Mouse (Mus musculus) liver, embryonic 13.5 days (tissue): ENCODE results near the gene Slc39a3. TPM values are rescaled to one million over a fixed set of nuclear protein-coding genes. Genes with fewer than 3 reads are reported as not detected.

ENCODE experiments used
- ATAC-seq: fragments of 200-750 bp; cut with Nextera tagmentation; 2 replicates; pipeline ENCODE4 v1.8.0; 2017; ENCODE audit warnings: low read depth, mild to moderate bottlenecking, moderate number of reproducible peaks, moderate library complexity
- DNase-seq: peaks from one replicate; pipeline ENCODE4 v3.0.0; 2022
- H3K27ac ChIP-seq: fragments of 300-500 bp; sonication (generic); 2 replicates; pipeline ENCODE4 v1.5.1; 2015; ENCODE audit warnings: moderate library complexity, mild to moderate bottlenecking, inconsistent platforms
- H3K27me3 ChIP-seq: fragments of 300-500 bp; sonication (generic); 2 replicates; pipeline ENCODE4 v1.6.1; 2015; ENCODE audit warnings: mild to moderate bottlenecking, inconsistent platforms
- H3K36me3 ChIP-seq: fragments of 300-500 bp; sonication (generic); 2 replicates; pipeline ENCODE4 v1.6.1; 2015; ENCODE audit warnings: mild to moderate bottlenecking, inconsistent platforms
- H3K4me1 ChIP-seq: fragments of 300-500 bp; sonication (generic); replicated peaks from 2 replicates; pipeline ENCODE4 v1.6.1; 2015; ENCODE audit warnings: inconsistent platforms
- H3K4me2 ChIP-seq: fragments of 300-500 bp; sonication (generic); 2 replicates; pipeline ENCODE4 v1.6.1; 2015; ENCODE audit warnings: inconsistent platforms, mild to moderate bottlenecking, moderate library complexity
- H3K4me3 ChIP-seq: fragments of 300-500 bp; sonication (generic); replicated peaks from 2 replicates; pipeline ENCODE4 v1.5.1; 2015; ENCODE audit warnings: mild to moderate bottlenecking, inconsistent platforms
- H3K9ac ChIP-seq: fragments of 300-500 bp; sonication (generic); 2 replicates; pipeline ENCODE4 v1.6.1; 2015; ENCODE audit warnings: mild to moderate bottlenecking, inconsistent platforms
- H3K9me3 ChIP-seq: fragments of 300-500 bp; sonication (generic); replicated peaks from 2 replicates; pipeline ENCODE4 v1.6.1; 2016; ENCODE audit warnings: inconsistent platforms
- WGBS: fragments of 180-500 bp; shearing (Covaris S2); methylation state at CpG from one replicate; pipeline ENCODE4 v1.1.7; 2015; ENCODE audit not compliant: insufficient replicate concordance; 5-methylcytosine and 5-hydroxymethylcytosine counted together
- polyA plus RNA-seq: library from polyadenylated mRNA; unstranded; fragments of >200 nt; fragmentation: Nextera tagmentation; extraction: Ambion mirVana; gene quantifications from 2 replicates; pipeline ENCODE4 v1.2.1, GENCODE M21; 2015

The Slc39a3 gene
- 5.7 and 5.8 TPM in 2 replicates for polyA plus RNA-seq

GRCm38 (mm10) chr10:81036988-81037580, at the start of gene Slc39a3:
Gene Slc39a3, minus strand, starts transcription at chr10:81037426.
- peak within 1 kb of the TSS; percentile 77 for H3K27ac ChIP-seq
- H3K4me3 ChIP-seq, result peak within 1 kb of the TSS; percentile 80
- peak within 1 kb of the TSS; percentile 78 for H3K4me2 ChIP-seq
- no peaks in the 10 kb centered on the region for H3K9me3 ChIP-seq
- peaks cover 5% of the 10 kb centered on the region; the same call in 1 of the 2 replicates for H3K36me3 ChIP-seq
- ATAC-seq, result peak; percentile 97
- H3K4me1 ChIP-seq, result peaks cover 8% of the 10 kb centered on the region
- H3K9ac ChIP-seq, result peak within 1 kb of the TSS; percentile 82
- no peaks in the 10 kb centered on the region for H3K27me3 ChIP-seq
- 0% methylated on average over 35 of the region's 35 CpGs for WGBS
- peak; percentile 95 for DNase-seq

- ATAC-seq (no peak), DNase-seq (no peak)
- 42% methylated on average over 2 of the region's 2 CpGs for WGBS
Measured at GRCm38 (mm10) chr10:81087021-81087420, 49.8 kb upstream of the Slc39a3 start.

DNA sequence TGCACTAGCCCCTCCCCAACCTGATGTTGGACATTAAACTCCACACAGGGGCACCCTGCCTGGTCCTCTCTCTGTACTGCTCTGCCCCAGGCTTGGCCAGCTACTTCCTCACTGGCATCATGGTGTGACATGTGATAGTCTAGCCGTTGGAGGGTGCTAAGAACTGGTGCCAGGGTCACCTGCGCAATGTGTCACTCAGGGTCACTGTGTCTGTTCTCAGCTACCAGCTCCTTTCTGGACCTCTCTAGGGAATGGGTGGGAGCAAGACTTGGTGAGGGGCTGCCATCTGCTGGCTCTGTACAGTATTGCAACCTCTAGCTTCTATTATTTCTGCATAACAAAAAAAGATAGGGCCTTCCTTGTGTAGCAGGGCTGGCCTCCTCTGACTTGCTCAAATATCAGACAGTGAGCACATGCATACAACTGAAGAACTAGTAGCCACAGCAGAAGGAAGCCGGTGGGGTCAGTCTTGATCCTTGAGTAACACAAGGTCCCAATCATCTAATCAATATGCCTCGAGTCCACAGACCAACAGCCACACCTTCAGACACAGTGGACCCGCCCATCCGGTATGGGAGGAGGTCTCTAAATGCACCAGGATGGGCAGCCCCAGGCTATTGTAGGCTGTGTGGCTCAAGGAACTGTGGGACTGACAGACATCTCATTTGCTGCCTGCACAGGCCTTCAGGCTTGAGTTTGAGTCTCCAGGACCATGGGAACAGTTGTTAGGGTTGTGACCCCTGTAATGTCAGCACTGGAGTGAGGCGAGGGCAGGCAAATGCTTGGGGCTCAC, 45.1 kb upstream of the Slc39a3 start:
- WGBS, result 53% methylated on average over 7 of the region's 7 CpGs
- peak; percentile 45 for ATAC-seq
- H3K4me2 ChIP-seq, result no peak overlapping the region
- H3K4me3 ChIP-seq, result no peak overlapping the region
- peaks cover 8% of the 10 kb centered on the region for H3K4me1 ChIP-seq
- peaks cover 65% of the 10 kb centered on the region for H3K36me3 ChIP-seq
- H3K9me3 ChIP-seq, result no peaks in the 10 kb centered on the region; the same call in 1 of the 2 replicates
- H3K9ac ChIP-seq, result no peak overlapping the region
- H3K27ac ChIP-seq, result no peak overlapping the region
- DNase-seq, result peak; percentile 53
- H3K27me3 ChIP-seq, result no peaks in the 10 kb centered on the region

More at GRCm38 (mm10) chr10:81087021-81087420, 49.8 kb upstream of the Slc39a3 start:
- Histone ChIP-seq H3K27ac (no peak overlapping the region), H3K4me2 (no peak overlapping the region), H3K4me1 (peaks cover 28% of the 10 kb centered on the region), H3K9ac (no peak overlapping the region), H3K9me3 (no peaks in the 10 kb centered on the region; the same call in 1 of the 2 replicates), H3K4me3 (no peak overlapping the region), H3K36me3 (peaks cover 38% of the 10 kb centered on the region), H3K27me3 (no peaks in the 10 kb centered on the region)

GRCm38 (mm10) chr10:81080008-81080655, 42.9 kb upstream of the Slc39a3 start:
- Histone ChIP-seq H3K4me3 (no peak overlapping the region), H3K4me1 (peaks cover 8% of the 10 kb centered on the region), H3K4me2 (no peak overlapping the region), H3K36me3 (peaks cover 79% of the 10 kb centered on the region), H3K27me3 (no peaks in the 10 kb centered on the region), H3K27ac (no peak overlapping the region), H3K9ac (no peak overlapping the region), H3K9me3 (no peaks in the 10 kb centered on the region)
- WGBS, result 87% methylated on average over 31 of the region's 31 CpGs
- ATAC-seq (no peak), DNase-seq (no peak)

GRCm38 (mm10) chr10:81077916-81078315, 40.7 kb upstream of the Slc39a3 start:
- 87% methylated on average over 11 of the region's 11 CpGs for WGBS
- no peak for DNase-seq
- H3K9me3 ChIP-seq, result no peaks in the 10 kb centered on the region
- peaks cover 96% of the 10 kb centered on the region for H3K36me3 ChIP-seq
- H3K4me2 ChIP-seq, result no peak overlapping the region
- H3K9ac ChIP-seq, result no peak overlapping the region
- H3K27ac ChIP-seq, result no peak overlapping the region
- no peaks in the 10 kb centered on the region for H3K27me3 ChIP-seq
- H3K4me1 ChIP-seq, result peaks cover 6% of the 10 kb centered on the region
- no peak for ATAC-seq
- H3K4me3 ChIP-seq, result no peak overlapping the region

DNA sequence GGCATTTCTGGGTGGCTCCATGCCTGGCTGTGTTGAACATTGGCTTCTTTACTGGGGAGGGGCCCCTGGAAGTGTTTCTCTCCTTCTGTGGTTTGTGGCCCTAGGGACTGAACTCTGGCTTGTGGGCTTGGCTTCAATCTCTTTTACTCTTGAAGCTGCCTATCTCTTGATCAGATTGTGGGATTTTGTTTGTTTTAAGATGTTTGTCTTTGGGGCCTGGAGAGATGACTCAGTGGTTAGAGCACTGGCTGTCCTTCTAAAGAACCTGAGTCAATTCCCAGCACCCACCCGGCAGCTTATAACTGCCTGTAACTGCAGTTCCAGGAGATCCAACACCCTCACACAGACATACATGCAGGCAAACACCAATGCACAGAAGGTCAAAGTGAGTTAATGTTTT, 39.1 kb upstream of the Slc39a3 start:
- peaks cover 84% of the 10 kb centered on the region for H3K36me3 ChIP-seq
- 81% methylated on average over 1 of the region's 1 CpGs for WGBS
- ATAC-seq (no peak), DNase-seq (no peak)
- no peak overlapping the region for H3K9ac ChIP-seq
- H3K4me3 ChIP-seq, result no peak overlapping the region
- peaks cover 10% of the 10 kb centered on the region for H3K4me1 ChIP-seq
- no peak overlapping the region for H3K4me2 ChIP-seq
- no peak overlapping the region for H3K27ac ChIP-seq
- no peaks in the 10 kb centered on the region for H3K27me3 ChIP-seq
- no peaks in the 10 kb centered on the region for H3K9me3 ChIP-seq

- peaks cover 16% of the 10 kb centered on the region for H3K4me1 ChIP-seq
- H3K27me3 ChIP-seq, result no peaks in the 10 kb centered on the region
- no peak overlapping the region for H3K27ac ChIP-seq
- H3K36me3 ChIP-seq, result peaks cover 77% of the 10 kb centered on the region
- no peak overlapping the region for H3K4me2 ChIP-seq
- ATAC-seq (no peak), DNase-seq (no peak)
- 77% methylated on average over 8 of the region's 8 CpGs for WGBS
- no peak overlapping the region for H3K4me3 ChIP-seq
- H3K9me3 ChIP-seq, result no peaks in the 10 kb centered on the region
- no peak overlapping the region for H3K9ac ChIP-seq
Measured at GRCm38 (mm10) chr10:81075734-81076133, 38.5 kb upstream of the Slc39a3 start.

DNA sequence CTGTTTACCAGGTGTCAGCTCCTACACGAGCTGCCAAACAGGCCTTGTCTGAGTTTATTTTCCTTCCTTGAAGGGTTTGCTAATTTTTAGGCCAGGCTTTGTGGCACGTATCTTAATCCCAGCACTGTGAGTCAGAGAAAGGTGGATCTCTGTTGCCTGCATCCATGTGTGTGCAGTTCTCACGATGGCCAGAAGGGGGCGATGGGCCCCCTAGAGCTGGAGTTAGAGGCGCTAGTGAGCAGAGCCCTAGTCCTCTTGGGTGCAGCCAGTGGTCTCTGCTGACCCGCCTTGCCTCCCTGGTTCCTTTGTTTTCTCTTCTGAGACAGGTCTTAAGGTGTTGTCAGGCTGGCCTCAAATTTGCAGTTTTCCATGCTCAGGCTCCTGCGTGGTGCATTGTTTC, 36.2 kb upstream of the Slc39a3 start:
- Histone ChIP-seq H3K4me1 (peaks cover 33% of the 10 kb centered on the region), H3K4me2 (no peak overlapping the region), H3K27ac (no peak overlapping the region), H3K9ac (no peak overlapping the region), H3K27me3 (no peaks in the 10 kb centered on the region), H3K9me3 (no peaks in the 10 kb centered on the region), H3K4me3 (no peak overlapping the region), H3K36me3 (peaks cover 55% of the 10 kb centered on the region)
- no peak for ATAC-seq
- 56% methylated on average over 7 of the region's 7 CpGs for WGBS
- no peak for DNase-seq

DNA sequence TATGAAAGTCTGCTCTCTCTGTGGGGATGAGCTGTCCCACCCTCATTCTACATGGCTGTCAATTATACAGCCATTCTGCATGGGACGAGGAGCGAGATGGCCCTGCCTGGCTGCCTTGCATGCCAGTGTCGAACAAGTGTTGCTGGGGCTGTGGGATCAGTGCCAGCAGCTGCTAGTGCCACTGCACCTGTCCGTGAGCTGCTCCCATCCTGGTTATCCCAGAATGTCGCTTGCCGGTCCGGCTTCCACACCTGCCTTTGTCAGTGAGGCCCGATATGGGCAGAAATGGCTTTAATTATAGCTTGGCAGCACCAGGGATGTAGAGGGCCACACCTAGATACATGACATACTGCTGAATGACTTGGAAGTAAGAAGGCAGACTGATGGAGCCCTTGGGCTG, 35.1 kb upstream of the Slc39a3 start:
- H3K4me2 ChIP-seq, result no peak overlapping the region
- peaks cover 4% of the 10 kb centered on the region; the same call in 1 of the 2 replicates for H3K27me3 ChIP-seq
- H3K4me1 ChIP-seq, result peaks cover 33% of the 10 kb centered on the region
- H3K9ac ChIP-seq, result no peak overlapping the region
- DNase-seq (no peak), ATAC-seq (no peak)
- no peaks in the 10 kb centered on the region for H3K9me3 ChIP-seq
- H3K36me3 ChIP-seq, result peaks cover 43% of the 10 kb centered on the region
- no peak overlapping the region for H3K27ac ChIP-seq
- no peak overlapping the region for H3K4me3 ChIP-seq
- 84% methylated on average over 8 of the region's 8 CpGs for WGBS

GRCm38 (mm10) chr10:81069836-81070235, 32.6 kb upstream of the Slc39a3 start, which contains the start of gene Thop1:
Gene Thop1, plus strand, starts transcription at chr10:81070035.
- ATAC-seq (peak; percentile 95), DNase-seq (peak; percentile 99)
- Histone ChIP-seq H3K4me1 (peaks cover 33% of the 10 kb centered on the region), H3K9ac (peak within 1 kb of the TSS; percentile 84), H3K36me3 (peaks cover 23% of the 10 kb centered on the region), H3K27me3 (peaks cover 4% of the 10 kb centered on the region; the same call in 1 of the 2 replicates), H3K4me2 (peak within 1 kb of the TSS; percentile 93), H3K27ac (peak within 1 kb of the TSS; percentile 51; the same call in 1 of the 2 replicates), H3K4me3 (peak within 1 kb of the TSS; percentile 74), H3K9me3 (no peaks in the 10 kb centered on the region)
- under 1% methylated on average over 35 of the region's 35 CpGs for WGBS

GRCm38 (mm10) chr10:81068706-81069105, 31.5 kb upstream of the Slc39a3 start:
- Histone ChIP-seq H3K9me3 (no peaks in the 10 kb centered on the region), H3K4me3 (no peak overlapping the region), H3K9ac (no peak overlapping the region), H3K27me3 (peaks cover 4% of the 10 kb centered on the region; the same call in 1 of the 2 replicates), H3K4me2 (no peak overlapping the region), H3K4me1 (peaks cover 33% of the 10 kb centered on the region), H3K36me3 (peaks cover 11% of the 10 kb centered on the region), H3K27ac (no peak overlapping the region)
- ATAC-seq, result no peak
- 68% methylated on average over 5 of the region's 5 CpGs for WGBS
- no peak for DNase-seq
